ENCODE assay signal across 13 mouse cellular contexts in genomic region chr9:122836126-122836525, GRCm38 (mm10). TPM values are rescaled to one million over a fixed set of nuclear protein-coding genes. Genes with fewer than 3 reads are reported as not detected.
DNase-seq lines count a peak whose midpoint lies in the region; ATAC-seq lines count a peak whose summit lies in the region.
"Had no signal": no experiment of that assay in that cellular context is flagged by ENCODE, and none has a peak within 500 bp of the region (broad histone marks: within the 10 kb centered on the region; RNA-seq: fewer than 3 reads in every experiment).

No protein-coding gene starts in this region.

- H3K27me3 ChIP-seq in hindbrain, embryonic 12.5 days, result no peaks in the 10 kb centered on the region
- H3K27me3 ChIP-seq in hindbrain, embryonic 10.5 days (ENCODE audit: insufficient read depth, poor library complexity, severe bottlenecking), result no peaks in the 10 kb centered on the region
- H3K27me3 ChIP-seq in midbrain, embryonic 15.5 days (replicated peaks), result no peaks in the 10 kb centered on the region
- H3K27me3 ChIP-seq in midbrain, embryonic 11.5 days (ENCODE audit: control insufficient read depth, insufficient read depth, low read length), result no peaks in the 10 kb centered on the region
- no peaks in the 10 kb centered on the region for H3K27me3 ChIP-seq in forebrain, embryonic 16.5 days (replicated peaks; ENCODE audit: control insufficient read depth, insufficient read depth, low read length)
- no peaks in the 10 kb centered on the region for H3K27me3 ChIP-seq in stomach, embryonic 15.5 days (replicated peaks)

- H3K9me3 ChIP-seq in hindbrain, embryonic 12.5 days (replicated peaks), result no peaks in the 10 kb centered on the region
- no peaks in the 10 kb centered on the region for H3K9me3 ChIP-seq in hindbrain, embryonic 10.5 days
- H3K9me3 ChIP-seq in midbrain, embryonic 15.5 days, result no peaks in the 10 kb centered on the region
- H3K9me3 ChIP-seq in midbrain, embryonic 11.5 days (ENCODE audit: control insufficient read depth, low read length), result no peaks in the 10 kb centered on the region
- no peaks in the 10 kb centered on the region for H3K9me3 ChIP-seq in forebrain, embryonic 16.5 days (ENCODE audit: control insufficient read depth, low read length)
- no peaks in the 10 kb centered on the region for H3K9me3 ChIP-seq in stomach, embryonic 15.5 days

- peaks cover 9% of the 10 kb centered on the region for H3K36me3 ChIP-seq in hindbrain, embryonic 12.5 days
- H3K36me3 ChIP-seq in hindbrain, embryonic 10.5 days, result peaks cover 17% of the 10 kb centered on the region
- H3K36me3 ChIP-seq in midbrain, embryonic 15.5 days (replicated peaks), result peaks cover 8% of the 10 kb centered on the region; the same call in 1 of the 2 replicates
- H3K36me3 ChIP-seq in midbrain, embryonic 11.5 days (ENCODE audit: control insufficient read depth, insufficient read depth, low read length), result no peaks in the 10 kb centered on the region
- peaks cover 2% of the 10 kb centered on the region; the same call in 1 of the 2 replicates for H3K36me3 ChIP-seq in forebrain, embryonic 16.5 days (ENCODE audit: control insufficient read depth, insufficient read depth)
- no peaks in the 10 kb centered on the region for H3K36me3 ChIP-seq in stomach, embryonic 15.5 days

- H3K4me1 ChIP-seq in hindbrain, embryonic 12.5 days, result peaks cover 8% of the 10 kb centered on the region
- no peaks in the 10 kb centered on the region for H3K4me1 ChIP-seq in hindbrain, embryonic 10.5 days (replicated peaks)
- peaks cover 8% of the 10 kb centered on the region; the same call in 1 of the 2 replicates for H3K4me1 ChIP-seq in midbrain, embryonic 15.5 days
- no peaks in the 10 kb centered on the region for H3K4me1 ChIP-seq in midbrain, embryonic 11.5 days (ENCODE audit: control insufficient read depth, insufficient read depth, low read length)
- peaks cover 13% of the 10 kb centered on the region for H3K4me1 ChIP-seq in forebrain, embryonic 16.5 days (replicated peaks; ENCODE audit: control insufficient read depth, insufficient read depth, low read length)
- 0 out of 2 replicates have a peak, but pooled peaks cover 5% of the 10 kb centered on the region for H3K4me1 ChIP-seq in stomach, embryonic 15.5 days

- no peak overlapping the region for H3K9ac ChIP-seq in hindbrain, embryonic 12.5 days
- H3K9ac ChIP-seq in midbrain, embryonic 15.5 days, result no peak overlapping the region
- no peak overlapping the region for H3K9ac ChIP-seq in midbrain, embryonic 11.5 days (ENCODE audit: low read length)
- no peak overlapping the region for H3K9ac ChIP-seq in forebrain, embryonic 16.5 days (replicated peaks; ENCODE audit: low read depth, low read length)
- no peak overlapping the region for H3K9ac ChIP-seq in stomach, embryonic 15.5 days
- H3K9ac ChIP-seq: liver, postnatal 0 days had no signal

- intact Hi-C loops in left cerebral cortex, postnatal 25 days (cut with DNase I), result no loop called here

- no peak for ATAC-seq in hindbrain, embryonic 12.5 days (ENCODE audit: low FRiP score)
- no peak for ATAC-seq in midbrain, embryonic 15.5 days (replicated peaks)
- ATAC-seq in midbrain, embryonic 11.5 days (ENCODE audit: low FRiP score), result no peak
- no peak for ATAC-seq in forebrain, embryonic 16.5 days
- no peak for ATAC-seq in stomach, embryonic 15.5 days (ENCODE audit: insufficient read depth, low FRiP score, low read depth)
- ATAC-seq: liver, postnatal 0 days had no signal

- H3K27ac ChIP-seq in hindbrain, embryonic 12.5 days, result 0 out of 2 replicates have a peak overlapping the region, but pooled peaks have one; percentile 49
- no peak overlapping the region for H3K27ac ChIP-seq in hindbrain, embryonic 10.5 days
- H3K27ac ChIP-seq in midbrain, embryonic 15.5 days, result peak overlapping the region; percentile 31; the same call in 1 of the 2 replicates
- no peak overlapping the region for H3K27ac ChIP-seq in midbrain, embryonic 11.5 days (ENCODE audit: low read depth, low read length)
- H3K27ac ChIP-seq in forebrain, embryonic 16.5 days (ENCODE audit: low read length), result peak overlapping the region; percentile 48
- H3K27ac ChIP-seq in stomach, embryonic 15.5 days, result peak overlapping the region; percentile 51

- WGBS in hindbrain, embryonic 12.5 days, result 79% methylated on average over 9 of the region's 9 CpGs
- 87% methylated on average over 9 of the region's 9 CpGs for WGBS in hindbrain, embryonic 10.5 days
- 73% methylated on average over 9 of the region's 9 CpGs for WGBS in midbrain, embryonic 15.5 days
- WGBS in midbrain, embryonic 11.5 days, result 80% methylated on average over 9 of the region's 9 CpGs
- WGBS in forebrain, embryonic 16.5 days, result 50% methylated on average over 9 of the region's 9 CpGs
- WGBS in stomach, embryonic 15.5 days, result 60% methylated on average over 9 of the region's 9 CpGs

- H3K4me2 ChIP-seq in hindbrain, embryonic 12.5 days (replicated peaks), result no peak overlapping the region
- H3K4me2 ChIP-seq in midbrain, embryonic 15.5 days, result no peak overlapping the region
- no peak overlapping the region for H3K4me2 ChIP-seq in midbrain, embryonic 11.5 days
- no peak overlapping the region for H3K4me2 ChIP-seq in forebrain, embryonic 16.5 days (ENCODE audit: low read length)
- no peak overlapping the region for H3K4me2 ChIP-seq in stomach, embryonic 15.5 days

- DNase-seq in hindbrain, embryonic 10.5 days (ENCODE audit: low spot score), result no peak
- DNase-seq in midbrain, embryonic 11.5 days (ENCODE audit: low spot score, missing footprints), result no peak
- no peak for DNase-seq in left cerebral cortex, postnatal 25 days (ENCODE audit: low spot score in 2 of 2)
- DNase-seq: liver, postnatal 0 days; thymus, postnatal 14 days had no signal

- H3K4me3 ChIP-seq in hindbrain, embryonic 12.5 days, result no peak overlapping the region
- no peak overlapping the region for H3K4me3 ChIP-seq in hindbrain, embryonic 10.5 days
- H3K4me3 ChIP-seq in midbrain, embryonic 15.5 days, result no peak overlapping the region
- H3K4me3 ChIP-seq in midbrain, embryonic 11.5 days (ENCODE audit: low read depth, low read length), result no peak overlapping the region
- no peak overlapping the region for H3K4me3 ChIP-seq in forebrain, embryonic 16.5 days (replicated peaks; ENCODE audit: low read length)
- H3K4me3 ChIP-seq in stomach, embryonic 15.5 days (replicated peaks), result no peak overlapping the region
- H3K4me3 ChIP-seq: myocyte had no signal

RNA-seq across cellular contexts. Expression of gene Gm35549, which starts 7.7 kb away (rescaled TPM):
- 1.1 TPM in 2 replicates for polyA plus RNA-seq in hindbrain, embryonic 12.5 days (2016; fragmentation: Nextera tagmentation; extraction: Ambion mirVana)
- 0.27 TPM in 1 of 2 replicates, not detected in the other for polyA plus RNA-seq in hindbrain, embryonic 10.5 days (2016; fragmentation: Nextera tagmentation; extraction: Ambion mirVana)
- 0.40 and 0.82 TPM in 2 replicates for polyA plus RNA-seq in midbrain, embryonic 15.5 days (2015; fragmentation: Nextera tagmentation; extraction: Ambion mirVana)
- polyA plus RNA-seq in midbrain, embryonic 11.5 days (2014; fragmentation: Nextera tagmentation; extraction: Ambion mirVana), result 0.38 TPM in 1 of 2 replicates, not detected in the other
- polyA plus RNA-seq in forebrain, embryonic 16.5 days (2015; fragmentation: Nextera tagmentation; extraction: Ambion mirVana), result 0.99 TPM in 1 of 2 replicates, not detected in the other
- 0.28 and 0.30 TPM in 2 replicates for polyA plus RNA-seq in stomach, embryonic 15.5 days (2015; fragmentation: Nextera tagmentation; extraction: Ambion mirVana)
- total RNA-seq in left cerebral cortex, postnatal 25 days (2021), result not detected
- total RNA-seq: adrenal gland, postnatal 25 days; gastrocnemius, postnatal 4 days; left cerebral cortex, postnatal 10 days had no signal
- polyA plus RNA-seq: liver, postnatal 0 days had no signal

RNA-seq across cellular contexts. Expression of gene Zfp445, which starts 29.7 kb away (rescaled TPM):
- 115 and 120 TPM in 2 replicates for polyA plus RNA-seq in hindbrain, embryonic 12.5 days (2016; fragmentation: Nextera tagmentation; extraction: Ambion mirVana)
- 66.1 and 74.4 TPM in 2 replicates for polyA plus RNA-seq in hindbrain, embryonic 10.5 days (2016; fragmentation: Nextera tagmentation; extraction: Ambion mirVana)
- polyA plus RNA-seq in midbrain, embryonic 15.5 days (2015; fragmentation: Nextera tagmentation; extraction: Ambion mirVana), result 110 and 130 TPM in 2 replicates
- polyA plus RNA-seq in midbrain, embryonic 11.5 days (2014; fragmentation: Nextera tagmentation; extraction: Ambion mirVana), result 78.9 and 79.9 TPM in 2 replicates
- polyA plus RNA-seq in forebrain, embryonic 16.5 days (2015; fragmentation: Nextera tagmentation; extraction: Ambion mirVana), result 132 and 142 TPM in 2 replicates
- 54.9 and 56.1 TPM in 2 replicates for polyA plus RNA-seq in stomach, embryonic 15.5 days (2015; fragmentation: Nextera tagmentation; extraction: Ambion mirVana)
- total RNA-seq in left cerebral cortex, postnatal 25 days (2021), result 100 to 1,000 TPM; 151 to 172 TPM

RNA-seq across cellular contexts. Expression of gene Tcaim, which starts 30.8 kb away (rescaled TPM):
- polyA plus RNA-seq in hindbrain, embryonic 12.5 days (2016; fragmentation: Nextera tagmentation; extraction: Ambion mirVana), result 8.1 and 9.3 TPM in 2 replicates
- polyA plus RNA-seq in hindbrain, embryonic 10.5 days (2016; fragmentation: Nextera tagmentation; extraction: Ambion mirVana), result 5.3 and 5.7 TPM in 2 replicates
- polyA plus RNA-seq in midbrain, embryonic 15.5 days (2015; fragmentation: Nextera tagmentation; extraction: Ambion mirVana), result 9.1 and 9.3 TPM in 2 replicates
- polyA plus RNA-seq in midbrain, embryonic 11.5 days (2014; fragmentation: Nextera tagmentation; extraction: Ambion mirVana), result 5.7 and 5.8 TPM in 2 replicates
- 7.8 and 9.3 TPM in 2 replicates for polyA plus RNA-seq in forebrain, embryonic 16.5 days (2015; fragmentation: Nextera tagmentation; extraction: Ambion mirVana)
- polyA plus RNA-seq in stomach, embryonic 15.5 days (2015; fragmentation: Nextera tagmentation; extraction: Ambion mirVana), result 5.4 and 6.2 TPM in 2 replicates
- total RNA-seq in left cerebral cortex, postnatal 25 days (2021), result 10 to 100 TPM; 17.0 to 19.7 TPM

RNA-seq across cellular contexts. Expression of gene Zkscan7, which starts 49.4 kb away (rescaled TPM):
- polyA plus RNA-seq in hindbrain, embryonic 12.5 days (2016; fragmentation: Nextera tagmentation; extraction: Ambion mirVana), result 5.7 and 6.3 TPM in 2 replicates
- 3.6 and 4.5 TPM in 2 replicates for polyA plus RNA-seq in hindbrain, embryonic 10.5 days (2016; fragmentation: Nextera tagmentation; extraction: Ambion mirVana)
- polyA plus RNA-seq in midbrain, embryonic 15.5 days (2015; fragmentation: Nextera tagmentation; extraction: Ambion mirVana), result 5.0 and 5.1 TPM in 2 replicates
- polyA plus RNA-seq in midbrain, embryonic 11.5 days (2014; fragmentation: Nextera tagmentation; extraction: Ambion mirVana), result 2.6 and 3.3 TPM in 2 replicates
- polyA plus RNA-seq in forebrain, embryonic 16.5 days (2015; fragmentation: Nextera tagmentation; extraction: Ambion mirVana), result 3.2 and 5.8 TPM in 2 replicates
- polyA plus RNA-seq in stomach, embryonic 15.5 days (2015; fragmentation: Nextera tagmentation; extraction: Ambion mirVana), result 4.0 and 4.6 TPM in 2 replicates
- 1 to 10 TPM; 4.1 to 5.0 TPM for total RNA-seq in left cerebral cortex, postnatal 25 days (2021)

Comparison
In these comparisons a context has a peak if more than half of its experiments do, and no peak if none do; other contexts are left out.
1. H3K27ac ChIP-seq: peak in hindbrain, embryonic 12.5 days (single experiment), midbrain, embryonic 15.5 days (single experiment), forebrain, embryonic 16.5 days (single experiment) and stomach, embryonic 15.5 days (single experiment); none in hindbrain, embryonic 10.5 days (single experiment) and midbrain, embryonic 11.5 days (single experiment).